Mouse (Mus musculus): ENCODE results near the gene Dync1i2. TPM values are rescaled to one million over a fixed set of nuclear protein-coding genes. Genes with fewer than 3 reads are reported as not detected.

Dync1i2 gene
- polyA plus RNA-seq, 1 experiment: 27.9 TPM

DNA sequence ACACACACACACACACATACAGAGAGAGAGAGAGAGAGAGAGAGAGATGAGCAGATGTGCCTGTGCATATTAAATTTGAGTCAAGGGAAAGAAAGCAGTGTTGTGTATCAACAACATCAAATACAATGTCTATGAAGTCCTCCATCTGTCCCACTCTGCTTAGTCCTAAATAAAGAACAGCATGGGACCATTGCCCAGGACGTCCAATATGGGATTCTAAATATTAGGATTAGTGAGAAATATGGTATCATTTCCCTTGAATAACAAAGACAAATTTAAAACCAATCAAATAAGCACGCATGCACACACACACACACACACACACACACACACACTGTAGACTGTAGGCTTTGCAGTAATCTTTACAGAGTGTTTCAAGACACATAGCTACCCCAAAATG lies 9.6 kb upstream of the Dync1i2 start:
- 78% methylated on average over 2 of the region's 2 CpGs for WGBS
- no peak for DNase-seq
- no peaks in the 10 kb centered on the region for H3K4me1 ChIP-seq (ENCODE audit: control insufficient read depth, insufficient read depth, low read length)
- TF ChIP-seq CTCF (IDR thresholded peaks at IDR 0.05; ENCODE audit: insufficient read depth, low read length) (no peak), POLR2A (IDR thresholded peaks at IDR 0.05; ENCODE audit: borderline replicate concordance, extremely low read depth, low read depth, low read length) (no peak)
- H3K4me3 ChIP-seq (replicated peaks; ENCODE audit: extremely low read depth, low read depth, low read length): no peak overlapping the region

DNA sequence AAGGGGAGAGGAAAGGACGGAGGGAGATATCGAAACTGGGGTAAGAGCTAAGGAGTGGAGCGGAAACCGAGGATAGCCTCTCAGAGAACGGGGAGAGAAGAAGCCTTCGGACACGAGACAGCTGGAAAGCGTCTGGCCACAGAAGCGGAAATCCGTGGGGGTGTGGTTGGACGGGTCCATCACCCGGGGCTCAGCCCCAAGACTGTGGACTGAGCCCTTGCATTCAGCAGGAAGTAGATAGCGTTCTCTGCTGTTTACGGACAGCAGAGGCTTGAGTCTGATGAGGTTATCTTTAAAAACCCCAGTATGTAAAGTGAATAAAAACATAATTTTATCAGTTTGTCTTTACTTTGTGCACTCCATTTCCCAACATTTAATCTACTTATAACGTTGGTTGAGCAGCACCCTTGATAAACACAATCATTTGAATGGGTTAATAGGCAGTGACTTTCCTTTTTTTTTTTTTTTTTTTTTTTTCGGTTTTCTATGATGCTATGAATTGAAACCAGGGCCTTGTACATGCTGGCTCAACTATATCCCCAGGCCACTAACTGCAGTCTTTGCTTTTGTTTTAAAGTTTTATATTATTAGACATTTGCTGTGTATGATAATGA lies 7.6 kb upstream of the Dync1i2 start:
- Histone ChIP-seq H3K4me3 (replicated peaks; ENCODE audit: extremely low read depth, low read depth, low read length) (no peak overlapping the region), H3K4me1 (ENCODE audit: control insufficient read depth, insufficient read depth, low read length) (no peaks in the 10 kb centered on the region)
- DNase-seq: no peak
- WGBS: 46% methylated on average over 16 of the region's 16 CpGs
- no peak for TF ChIP-seq CTCF (IDR thresholded peaks at IDR 0.05; ENCODE audit: insufficient read depth, low read length)
- TF ChIP-seq POLR2A (IDR thresholded peaks at IDR 0.05; ENCODE audit: borderline replicate concordance, extremely low read depth, low read depth, low read length): no peak

DNA sequence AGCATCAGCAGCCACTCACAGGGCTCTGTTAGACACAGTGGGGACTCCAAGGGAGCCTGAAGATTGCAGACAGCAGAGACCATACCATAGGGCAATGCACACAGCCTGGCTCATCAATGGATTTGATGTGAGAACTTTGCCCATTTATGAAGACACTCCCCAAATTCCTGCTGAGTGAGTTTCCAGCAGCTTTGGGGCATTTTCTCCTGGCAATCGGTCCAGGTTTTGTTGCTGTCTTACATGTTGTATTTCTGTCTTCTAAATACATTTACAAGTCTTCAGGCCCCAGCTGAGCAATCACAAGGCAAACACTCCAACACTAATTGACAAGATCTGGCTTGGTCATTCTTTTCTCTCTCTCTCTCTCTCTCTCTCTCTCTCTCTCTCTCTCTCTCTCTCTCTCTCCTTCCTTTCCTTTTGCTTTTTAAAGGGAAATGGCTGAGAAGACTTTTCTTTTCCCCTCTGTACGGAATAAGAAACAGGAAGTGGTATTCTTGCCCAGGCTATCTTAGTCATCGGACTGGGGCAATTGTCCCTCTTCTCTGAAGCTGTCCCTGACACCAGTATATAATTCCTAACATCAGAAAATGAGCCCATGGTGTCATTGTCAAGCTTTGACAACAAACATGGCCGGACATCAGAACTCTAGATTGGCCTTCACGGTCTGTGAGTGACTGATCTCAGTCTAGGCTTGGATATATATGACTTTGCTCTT lies 2.3 kb upstream of the Dync1i2 start:
- H3K4me1 ChIP-seq (ENCODE audit: control insufficient read depth, insufficient read depth, low read length): peaks cover 3% of the 10 kb centered on the region
- WGBS: 54% methylated on average over 5 of the region's 5 CpGs

DNA sequence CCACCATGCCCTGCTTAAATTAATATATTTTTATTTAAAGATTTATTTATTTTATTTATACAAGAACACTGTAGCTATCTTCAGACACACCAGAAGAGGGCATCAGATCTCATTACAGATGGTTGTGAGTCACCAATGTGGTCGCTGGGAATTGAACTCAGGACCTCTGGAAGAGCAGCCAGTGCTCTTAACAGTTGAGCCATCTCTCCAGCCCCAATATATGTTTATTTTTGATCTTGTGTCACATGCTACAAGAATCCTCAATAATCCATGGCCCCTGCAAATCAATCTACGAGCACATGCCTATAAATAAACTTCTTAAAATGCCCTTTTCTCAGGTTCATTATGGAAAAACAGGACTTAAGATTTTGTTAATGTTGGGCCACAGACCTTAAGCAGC lies 410 bp upstream of the Dync1i2 start:
- peaks cover 3% of the 10 kb centered on the region for H3K4me1 ChIP-seq (ENCODE audit: control insufficient read depth, insufficient read depth, low read length)
- 85% methylated on average over 2 of the region's 2 CpGs for WGBS
- DNase-seq: no peak
- no peak overlapping the region for H3K4me3 ChIP-seq (replicated peaks; ENCODE audit: extremely low read depth, low read depth, low read length)
- TF ChIP-seq CTCF (IDR thresholded peaks at IDR 0.05; ENCODE audit: insufficient read depth, low read length): no peak

More for the DNA sequence above, 2.3 kb upstream of the Dync1i2 start:
- DNase-seq: no peak
- TF ChIP-seq POLR2A (IDR thresholded peaks at IDR 0.05; ENCODE audit: borderline replicate concordance, extremely low read depth, low read depth, low read length): no peak
- no peak for TF ChIP-seq CTCF (IDR thresholded peaks at IDR 0.05; ENCODE audit: insufficient read depth, low read length)
- H3K4me3 ChIP-seq (replicated peaks; ENCODE audit: extremely low read depth, low read depth, low read length): no peak overlapping the region

- peak overlapping the region; percentile 80 for H3K4me3 ChIP-seq (replicated peaks; ENCODE audit: extremely low read depth, low read depth, low read length)
- H3K4me1 ChIP-seq (ENCODE audit: control insufficient read depth, insufficient read depth, low read length): peaks cover 3% of the 10 kb centered on the region
- no peak for TF ChIP-seq POLR2A (IDR thresholded peaks at IDR 0.05; ENCODE audit: borderline replicate concordance, extremely low read depth, low read depth, low read length)
- no peak for TF ChIP-seq CTCF (IDR thresholded peaks at IDR 0.05; ENCODE audit: insufficient read depth, low read length)
- WGBS: under 1% methylated on average over 6 of the region's 6 CpGs
- no peak for DNase-seq
These were observed 837 bp downstream of the Dync1i2 start for GRCm38 (mm10) chr2:71212360-71212726.

DNA sequence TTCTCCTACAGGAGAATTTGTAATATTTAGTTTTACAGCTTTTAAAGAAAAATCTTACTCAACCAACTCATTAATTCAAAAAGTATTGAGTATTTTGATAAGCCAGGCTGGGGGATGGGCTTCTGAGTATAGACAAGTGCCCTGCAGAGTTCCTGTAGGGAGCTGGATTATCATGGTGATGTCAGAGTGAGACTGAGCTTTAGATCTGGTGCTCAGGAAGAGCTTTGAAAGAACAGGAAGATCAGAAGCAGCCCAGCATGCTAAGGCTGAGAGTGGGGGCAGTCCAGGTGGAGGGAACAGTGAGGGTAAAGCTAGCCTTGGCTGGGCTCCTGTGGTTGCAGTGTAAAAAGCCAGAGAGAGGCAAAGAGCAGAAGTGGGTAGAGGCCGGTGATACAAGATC lies 9.5 kb downstream of the Dync1i2 start:
- TF ChIP-seq POLR2A (IDR thresholded peaks at IDR 0.05; ENCODE audit: borderline replicate concordance, extremely low read depth, low read depth, low read length): no peak
- TF ChIP-seq CTCF (IDR thresholded peaks at IDR 0.05; ENCODE audit: insufficient read depth, low read length): no peak
- H3K4me3 ChIP-seq (replicated peaks; ENCODE audit: extremely low read depth, low read depth, low read length): no peak overlapping the region
- WGBS: 80% methylated on average over 1 of the region's 1 CpGs
- H3K4me1 ChIP-seq (ENCODE audit: control insufficient read depth, insufficient read depth, low read length): no peaks in the 10 kb centered on the region
- no peak for DNase-seq

GRCm38 (mm10) chr2:71227398-71227797 lies 15.9 kb downstream of the Dync1i2 start:
- no peak for DNase-seq
- WGBS: 17% methylated on average over 1 of the region's 1 CpGs
- TF ChIP-seq CTCF (IDR thresholded peaks at IDR 0.05; ENCODE audit: insufficient read depth, low read length) (peak; percentile 21; the same call in 1 of the 2 replicates), POLR2A (IDR thresholded peaks at IDR 0.05; ENCODE audit: borderline replicate concordance, extremely low read depth, low read depth, low read length) (no peak)
- peaks cover 4% of the 10 kb centered on the region for H3K4me1 ChIP-seq (ENCODE audit: control insufficient read depth, insufficient read depth, low read length)
- no peak overlapping the region for H3K4me3 ChIP-seq (replicated peaks; ENCODE audit: extremely low read depth, low read depth, low read length)

DNA sequence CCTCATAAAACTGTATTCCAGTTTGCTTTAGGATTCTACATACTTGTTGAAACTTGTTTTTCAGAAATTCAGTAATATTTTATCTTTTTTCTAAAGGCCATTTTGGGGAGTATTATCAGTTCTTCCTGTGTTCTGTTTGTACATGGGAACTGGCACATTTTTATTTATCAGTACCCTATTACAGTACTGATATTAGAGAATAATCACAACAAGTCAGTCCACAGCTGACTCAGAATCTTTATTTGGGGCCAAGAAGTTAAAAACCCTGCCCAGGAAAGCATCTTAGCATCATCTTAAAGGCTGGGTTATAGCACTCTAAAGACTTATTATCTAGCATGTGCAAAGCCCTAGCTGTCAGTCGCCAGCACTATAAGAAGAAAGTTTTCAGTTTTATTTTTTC lies 18.1 kb downstream of the Dync1i2 start:
- no peak for TF ChIP-seq CTCF (IDR thresholded peaks at IDR 0.05; ENCODE audit: insufficient read depth, low read length)
- TF ChIP-seq POLR2A (IDR thresholded peaks at IDR 0.05; ENCODE audit: borderline replicate concordance, extremely low read depth, low read depth, low read length): no peak
- peaks cover 4% of the 10 kb centered on the region for H3K4me1 ChIP-seq (ENCODE audit: control insufficient read depth, insufficient read depth, low read length)
- WGBS: 69% methylated on average over 1 of the region's 1 CpGs
- no peak for DNase-seq
- no peak overlapping the region for H3K4me3 ChIP-seq (replicated peaks; ENCODE audit: extremely low read depth, low read depth, low read length)

DNA sequence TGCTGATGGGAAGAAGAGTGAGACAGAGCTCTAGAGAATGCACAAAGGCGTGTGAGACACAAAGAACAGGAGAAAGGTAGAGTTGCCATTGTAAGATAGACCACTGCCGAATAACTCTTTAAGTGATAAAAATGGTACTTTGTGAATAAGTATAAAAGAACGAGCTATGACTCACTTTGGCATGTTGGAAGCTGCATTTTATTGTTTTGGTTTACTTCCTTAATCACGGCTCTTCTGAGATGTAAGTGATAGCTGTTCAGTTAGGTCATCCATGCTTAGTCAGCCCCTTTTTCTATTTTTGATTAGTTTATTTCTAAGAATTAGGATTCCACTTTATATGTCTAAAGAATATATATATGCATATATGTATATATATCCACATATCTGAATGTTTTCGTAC lies 20.4 kb downstream of the Dync1i2 start:
- DNase-seq: no peak
- WGBS: 57% methylated on average over 5 of the region's 5 CpGs
- no peak for TF ChIP-seq CTCF (IDR thresholded peaks at IDR 0.05; ENCODE audit: insufficient read depth, low read length)
- no peak for TF ChIP-seq POLR2A (IDR thresholded peaks at IDR 0.05; ENCODE audit: borderline replicate concordance, extremely low read depth, low read depth, low read length)
- Histone ChIP-seq H3K4me1 (ENCODE audit: control insufficient read depth, insufficient read depth, low read length) (peaks cover 4% of the 10 kb centered on the region), H3K4me3 (replicated peaks; ENCODE audit: extremely low read depth, low read depth, low read length) (no peak overlapping the region)

DNA sequence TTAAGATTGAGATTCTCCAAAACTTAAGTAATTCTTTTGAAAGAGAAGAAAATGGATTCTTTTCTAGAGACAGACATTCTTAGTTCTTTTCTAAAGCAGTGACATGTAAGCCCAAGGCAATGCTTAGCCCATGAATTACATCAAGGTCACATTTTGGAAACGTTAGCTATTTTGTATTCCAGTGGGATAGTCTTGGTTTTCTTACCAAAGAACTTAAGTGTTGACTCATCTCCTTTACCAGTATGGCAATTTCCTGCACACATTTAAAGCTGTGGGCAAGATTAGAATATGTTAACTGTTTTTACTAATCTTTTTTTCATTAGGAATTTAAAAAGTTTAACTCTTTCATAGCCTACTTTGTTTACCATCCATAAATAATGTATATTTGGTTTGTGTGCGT lies 21.5 kb downstream of the Dync1i2 start:
- WGBS: 69% methylated on average over 2 of the region's 2 CpGs
- no peak for TF ChIP-seq CTCF (IDR thresholded peaks at IDR 0.05; ENCODE audit: insufficient read depth, low read length)
- no peak for TF ChIP-seq POLR2A (IDR thresholded peaks at IDR 0.05; ENCODE audit: borderline replicate concordance, extremely low read depth, low read depth, low read length)
- H3K4me3 ChIP-seq (replicated peaks; ENCODE audit: extremely low read depth, low read depth, low read length): no peak overlapping the region
- peaks cover 4% of the 10 kb centered on the region for H3K4me1 ChIP-seq (ENCODE audit: control insufficient read depth, insufficient read depth, low read length)
- no peak for DNase-seq

Data from lung, adult 2 months (tissue).